Mouse (Mus musculus): ENCODE measurements around the gene Alpk3. TPM values are rescaled to one million over a fixed set of nuclear protein-coding genes. Genes with fewer than 3 reads are reported as not detected.

Gene Alpk3
- 0.23 TPM for polyA plus RNA-seq (2014; fragmentation: Illumina TruSeq; extraction: RNeasy Lipid Tissue Mini Kit (QIAGEN cat#74804))

GRCm38 (mm10) chr7:81057471-81057870 is at the start of gene Alpk3:
Gene Alpk3 (plus strand): TSS chr7:81057600.

GRCm38 (mm10) chr7:81114555-81114954 is 57.2 kb downstream of the Alpk3 start, which contains the start of gene Slc28a1:
Gene Slc28a1 (plus strand): TSS chr7:81114799.

Other genes starting within 250 kb of the Alpk3 start
- gene Iqgap1, start 231.6 kb upstream of the Alpk3 start, polyA plus RNA-seq (2014; fragmentation: Illumina TruSeq; extraction: RNeasy Lipid Tissue Mini Kit (QIAGEN cat#74804)) = 73.3 TPM
- 2.7 TPM for gene Zscan2, start 196.7 kb upstream of the Alpk3 start, polyA plus RNA-seq (2014; fragmentation: Illumina TruSeq; extraction: RNeasy Lipid Tissue Mini Kit (QIAGEN cat#74804))
- gene Wdr73, start 156.3 kb upstream of the Alpk3 start, polyA plus RNA-seq (2014; fragmentation: Illumina TruSeq; extraction: RNeasy Lipid Tissue Mini Kit (QIAGEN cat#74804)) = 24.0 TPM
- 1.9 TPM for gene Nmb, start 152.5 kb upstream of the Alpk3 start, polyA plus RNA-seq (2014; fragmentation: Illumina TruSeq; extraction: RNeasy Lipid Tissue Mini Kit (QIAGEN cat#74804))
- gene Sec11a, start 109.8 kb upstream of the Alpk3 start, polyA plus RNA-seq (2014; fragmentation: Illumina TruSeq; extraction: RNeasy Lipid Tissue Mini Kit (QIAGEN cat#74804)) = 203 TPM
- 12.2 TPM for gene Zfp592, start 63.9 kb upstream of the Alpk3 start, polyA plus RNA-seq (2014; fragmentation: Illumina TruSeq; extraction: RNeasy Lipid Tissue Mini Kit (QIAGEN cat#74804))
- gene Slc28a1, start 57.2 kb downstream of the Alpk3 start, polyA plus RNA-seq (2014; fragmentation: Illumina TruSeq; extraction: RNeasy Lipid Tissue Mini Kit (QIAGEN cat#74804)) = not detected
- 152 TPM for gene Pde8a, start 156.0 kb downstream of the Alpk3 start, polyA plus RNA-seq (2014; fragmentation: Illumina TruSeq; extraction: RNeasy Lipid Tissue Mini Kit (QIAGEN cat#74804))

All from ovary, adult 10 weeks (tissue).